Mouse (Mus musculus) embryo, embryonic 11.5 days (tissue): ENCODE data around the gene Hddc2.
"Not testable (repeated sequence)": the region's sequence is repeated elsewhere in the genome, so short reads cannot be mapped to it uniquely, and the experiment has no call there.

Experiments
- DNase-seq: peaks from one replicate; pipeline ENCODE4 v3.0.0-alpha.2; 2012; ENCODE audit warnings: low read depth, low spot score

Gene Hddc2

GRCm38 (mm10) chr10:31354141-31354540 is 41.0 kb downstream of the Hddc2 start:
- DNase-seq: no peak

GRCm38 (mm10) chr10:31354886-31355461 is 41.8 kb downstream of the Hddc2 start:
- DNase-seq: no peak

- DNase-seq: no peak
These were observed 46.6 kb downstream of the Hddc2 start for GRCm38 (mm10) chr10:31359749-31360148.

GRCm38 (mm10) chr10:31370200-31370599 is 57.0 kb downstream of the Hddc2 start:
- not testable (repeated sequence) for DNase-seq
